ENCODE assay signal across 8 mouse cellular contexts in genomic region chr4:114685454-114685853, GRCm38 (mm10).
A peak's percentile ranks its signal among the peaks of the same experiment; 100 is the strongest.
DNase-seq lines count a peak whose midpoint lies in the region; ATAC-seq lines count a peak whose summit lies in the region.

No protein-coding gene starts in this region.

- H3K4me3 ChIP-seq in heart, embryonic 15.5 days: no peak overlapping the region
- no peak overlapping the region for H3K4me3 ChIP-seq in midbrain, embryonic 11.5 days (ENCODE audit: low read depth, low read length)

- DNase-seq in ovary, postnatal 36 days (ENCODE audit: low spot score): peak; percentile 28
- no peak for DNase-seq in ovary, postnatal 10 days (ENCODE audit: low spot score)
- peak; percentile 48 to 49 for DNase-seq in left cerebral cortex, postnatal 14 days (ENCODE audit: low spot score in 2 of 2)
- DNase-seq in midbrain, embryonic 11.5 days (ENCODE audit: low spot score, missing footprints): peak; percentile 86
- peak; percentile 11 for DNase-seq in testis, postnatal 14 days (ENCODE audit: low spot score)
- no peak for DNase-seq in layer of hippocampus, adult 18-20 months (ENCODE audit: low spot score in 2 of 2)

- no peak overlapping the region for H3K9ac ChIP-seq in heart, embryonic 15.5 days
- H3K9ac ChIP-seq in midbrain, embryonic 11.5 days (ENCODE audit: low read length): no peak overlapping the region

- no peaks in the 10 kb centered on the region for H3K9me3 ChIP-seq in heart, embryonic 15.5 days (replicated peaks)
- H3K9me3 ChIP-seq in midbrain, embryonic 11.5 days (ENCODE audit: control insufficient read depth, low read length): no peaks in the 10 kb centered on the region

- WGBS in heart, embryonic 15.5 days: 8% methylated on average over 11 of the region's 11 CpGs
- 12% methylated on average over 11 of the region's 11 CpGs for WGBS in midbrain, embryonic 11.5 days

- H3K4me2 ChIP-seq in heart, embryonic 15.5 days: peak overlapping the region; percentile 34
- H3K4me2 ChIP-seq in midbrain, embryonic 11.5 days: peak overlapping the region; percentile 27

- peaks cover 35% of the 10 kb centered on the region for H3K27me3 ChIP-seq in heart, embryonic 15.5 days
- no peaks in the 10 kb centered on the region for H3K27me3 ChIP-seq in midbrain, embryonic 11.5 days (ENCODE audit: control insufficient read depth, insufficient read depth, low read length)

- intact Hi-C loops in left cerebral cortex, postnatal 14 days (cut with DNase I): loop anchor here (10.0 kb wide), 1 partner anchor 89 kb away; no protein-coding TSS in a partner anchor

- H3K36me3 ChIP-seq in heart, embryonic 15.5 days: no peaks in the 10 kb centered on the region
- H3K36me3 ChIP-seq in midbrain, embryonic 11.5 days (ENCODE audit: control insufficient read depth, insufficient read depth, low read length): no peaks in the 10 kb centered on the region

- H3K27ac ChIP-seq in heart, embryonic 15.5 days: no peak overlapping the region
- no peak overlapping the region for H3K27ac ChIP-seq in midbrain, embryonic 11.5 days (ENCODE audit: low read depth, low read length)

- ATAC-seq in common myeloid progenitor, adult 5-6 weeks (replicated peaks; ENCODE audit: low read depth, poor library complexity, severe bottlenecking): peak; percentile 98
- ATAC-seq in heart, embryonic 15.5 days (replicated peaks; ENCODE audit: insufficient number of reproducible peaks, insufficient read depth, low FRiP score, low read depth): peak; percentile 62; the same call in 1 of the 2 replicates
- ATAC-seq in midbrain, embryonic 11.5 days (ENCODE audit: low FRiP score): peak; percentile 81

- H3K4me1 ChIP-seq in heart, embryonic 15.5 days (replicated peaks): peaks cover 8% of the 10 kb centered on the region; the same call in 1 of the 2 replicates
- no peaks in the 10 kb centered on the region for H3K4me1 ChIP-seq in midbrain, embryonic 11.5 days (ENCODE audit: control insufficient read depth, insufficient read depth, low read length)

Comparison
In these comparisons a context has a peak if more than half of its experiments do, and no peak if none do; other contexts are left out.
1. DNase-seq: peak in ovary, postnatal 36 days (single experiment), left cerebral cortex, postnatal 14 days (2 of 2), midbrain, embryonic 11.5 days (single experiment) and testis, postnatal 14 days (single experiment); none in ovary, postnatal 10 days (single experiment) and layer of hippocampus, adult 18-20 months (0 of 2).
2. Peak in every context shown above with its lines, with median percentiles within 50 percentile points of each other: ATAC-seq.